Mouse (Mus musculus): ENCODE measurements around the gene Hoxb7. TPM values are rescaled to one million over a fixed set of nuclear protein-coding genes. Genes with fewer than 3 reads are reported as not detected.

Hoxb7 gene
- polyA plus RNA-seq, 1 experiment from 2014 or later, result 45.6 TPM

- Histone ChIP-seq H3K4me3 (replicated peaks; ENCODE audit: low read length) (peak overlapping the region; percentile 39), H3K9me3 (ENCODE audit: control insufficient read depth, low read length) (no peaks in the 10 kb centered on the region), H3K4me2 (replicated peaks) (peak overlapping the region; percentile 46; the same call in 1 of the 2 replicates), H3K27ac (peak overlapping the region; percentile 69), H3K27me3 (ENCODE audit: control insufficient read depth, insufficient read depth, low read length) (peaks cover 89% of the 10 kb centered on the region), H3K36me3 (replicated peaks; ENCODE audit: control insufficient read depth, insufficient read depth) (no peaks in the 10 kb centered on the region), H3K4me1 (replicated peaks; ENCODE audit: control insufficient read depth, insufficient read depth, low read length) (no peaks in the 10 kb centered on the region), H3K9ac (peak overlapping the region; percentile 63)
- WGBS, result under 1% methylated on average over 49 of the region's 49 CpGs
- DNase-seq (ENCODE audit: low spot score), result no peak
- no peak for ATAC-seq (ENCODE audit: low FRiP score)
Measured at GRCm38 (mm10) chr11:96282795-96283430, 3.5 kb upstream of the Hoxb7 start.

GRCm38 (mm10) chr11:96284041-96284749 lies 2.2 kb upstream of the Hoxb7 start:
- H3K36me3 ChIP-seq (replicated peaks; ENCODE audit: control insufficient read depth, insufficient read depth), result no peaks in the 10 kb centered on the region
- peak overlapping the region; percentile 63 for H3K9ac ChIP-seq
- peak overlapping the region; percentile 39 for H3K4me3 ChIP-seq (replicated peaks; ENCODE audit: low read length)
- DNase-seq (ENCODE audit: low spot score) (no peak), ATAC-seq (ENCODE audit: low FRiP score) (no peak)
- peak overlapping the region; percentile 69 for H3K27ac ChIP-seq
- WGBS, result under 1% methylated on average over 42 of the region's 49 CpGs
- H3K27me3 ChIP-seq (ENCODE audit: control insufficient read depth, insufficient read depth, low read length), result peaks cover 89% of the 10 kb centered on the region
- H3K4me2 ChIP-seq (replicated peaks), result peak overlapping the region; percentile 46
- no peaks in the 10 kb centered on the region for H3K9me3 ChIP-seq (ENCODE audit: control insufficient read depth, low read length)
- no peaks in the 10 kb centered on the region for H3K4me1 ChIP-seq (replicated peaks; ENCODE audit: control insufficient read depth, insufficient read depth, low read length)

GRCm38 (mm10) chr11:96284774-96285734 lies 1.4 kb upstream of the Hoxb7 start:
- Histone ChIP-seq H3K9ac (peak overlapping the region; percentile 63), H3K4me1 (replicated peaks; ENCODE audit: control insufficient read depth, insufficient read depth, low read length) (no peaks in the 10 kb centered on the region), H3K4me2 (replicated peaks) (peak overlapping the region; percentile 46), H3K36me3 (replicated peaks; ENCODE audit: control insufficient read depth, insufficient read depth) (no peaks in the 10 kb centered on the region), H3K4me3 (replicated peaks; ENCODE audit: low read length) (peak overlapping the region; percentile 39), H3K9me3 (ENCODE audit: control insufficient read depth, low read length) (no peaks in the 10 kb centered on the region), H3K27ac (peak overlapping the region; percentile 69), H3K27me3 (ENCODE audit: control insufficient read depth, insufficient read depth, low read length) (peaks cover 89% of the 10 kb centered on the region)
- 2% methylated on average over 32 of the region's 37 CpGs for WGBS
- ATAC-seq (ENCODE audit: low FRiP score) (0 out of 2 replicates have a peak, but pooled peaks have one; percentile 59), DNase-seq (ENCODE audit: low spot score) (no peak)

GRCm38 (mm10) chr11:96286739-96287385 lies 439 bp downstream of the Hoxb7 start:
- Histone ChIP-seq H3K27ac (peak overlapping the region; percentile 69), H3K4me1 (replicated peaks; ENCODE audit: control insufficient read depth, insufficient read depth, low read length) (no peaks in the 10 kb centered on the region), H3K36me3 (replicated peaks; ENCODE audit: control insufficient read depth, insufficient read depth) (no peaks in the 10 kb centered on the region), H3K4me3 (replicated peaks; ENCODE audit: low read length) (peak overlapping the region; percentile 39), H3K9ac (peak overlapping the region; percentile 63), H3K4me2 (replicated peaks) (peak overlapping the region; percentile 46), H3K9me3 (ENCODE audit: control insufficient read depth, low read length) (no peaks in the 10 kb centered on the region), H3K27me3 (ENCODE audit: control insufficient read depth, insufficient read depth, low read length) (peaks cover 90% of the 10 kb centered on the region)
- ATAC-seq (ENCODE audit: low FRiP score), result no peak
- no peak for DNase-seq (ENCODE audit: low spot score)
- 1% methylated on average over 55 of the region's 55 CpGs for WGBS

GRCm38 (mm10) chr11:96287411-96287810 lies 988 bp downstream of the Hoxb7 start:
- 0% methylated on average over 9 of the region's 9 CpGs for WGBS
- H3K36me3 ChIP-seq (replicated peaks; ENCODE audit: control insufficient read depth, insufficient read depth), result no peaks in the 10 kb centered on the region
- H3K4me1 ChIP-seq (replicated peaks; ENCODE audit: control insufficient read depth, insufficient read depth, low read length), result no peaks in the 10 kb centered on the region
- no peaks in the 10 kb centered on the region for H3K9me3 ChIP-seq (ENCODE audit: control insufficient read depth, low read length)
- H3K4me3 ChIP-seq (replicated peaks; ENCODE audit: low read length), result peak overlapping the region; percentile 39
- ATAC-seq (ENCODE audit: low FRiP score) (peak; percentile 53; the same call in 1 of the 2 replicates), DNase-seq (ENCODE audit: low spot score) (no peak)
- peak overlapping the region; percentile 46 for H3K4me2 ChIP-seq (replicated peaks)
- H3K27me3 ChIP-seq (ENCODE audit: control insufficient read depth, insufficient read depth, low read length), result peaks cover 95% of the 10 kb centered on the region
- H3K9ac ChIP-seq, result peak overlapping the region; percentile 63
- H3K27ac ChIP-seq, result peak overlapping the region; percentile 69

GRCm38 (mm10) chr11:96288455-96289221 lies 2.2 kb downstream of the Hoxb7 start:
- Histone ChIP-seq H3K36me3 (replicated peaks; ENCODE audit: control insufficient read depth, insufficient read depth) (no peaks in the 10 kb centered on the region), H3K9ac (peak overlapping the region; percentile 34), H3K4me3 (replicated peaks; ENCODE audit: low read length) (0 out of 2 replicates have a peak overlapping the region, but pooled peaks have one; percentile 39), H3K27me3 (ENCODE audit: control insufficient read depth, insufficient read depth, low read length) (peaks cover 98% of the 10 kb centered on the region), H3K4me1 (replicated peaks; ENCODE audit: control insufficient read depth, insufficient read depth, low read length) (no peaks in the 10 kb centered on the region), H3K9me3 (ENCODE audit: control insufficient read depth, low read length) (no peaks in the 10 kb centered on the region), H3K27ac (peak overlapping the region; percentile 70), H3K4me2 (replicated peaks) (peak overlapping the region; percentile 46)
- WGBS, result 12% methylated on average over 1 of the region's 1 CpGs
- ATAC-seq (ENCODE audit: low FRiP score), result no peak
- no peak for DNase-seq (ENCODE audit: low spot score)

GRCm38 (mm10) chr11:96289293-96289692 lies 2.9 kb downstream of the Hoxb7 start:
- H3K9ac ChIP-seq, result peak overlapping the region; percentile 34; the same call in 1 of the 2 replicates
- H3K9me3 ChIP-seq (ENCODE audit: control insufficient read depth, low read length), result no peaks in the 10 kb centered on the region
- no peak for DNase-seq (ENCODE audit: low spot score)
- ATAC-seq (ENCODE audit: low FRiP score), result no peak
- peak overlapping the region; percentile 46 for H3K4me2 ChIP-seq (replicated peaks)
- no peaks in the 10 kb centered on the region for H3K36me3 ChIP-seq (replicated peaks; ENCODE audit: control insufficient read depth, insufficient read depth)
- peak overlapping the region; percentile 70 for H3K27ac ChIP-seq
- peak overlapping the region; percentile 10; the same call in 1 of the 2 replicates for H3K4me3 ChIP-seq (replicated peaks; ENCODE audit: low read length)
- no peaks in the 10 kb centered on the region for H3K4me1 ChIP-seq (replicated peaks; ENCODE audit: control insufficient read depth, insufficient read depth, low read length)
- WGBS, result 6% methylated on average over 21 of the region's 21 CpGs
- peaks cover 98% of the 10 kb centered on the region for H3K27me3 ChIP-seq (ENCODE audit: control insufficient read depth, insufficient read depth, low read length)

GRCm38 (mm10) chr11:96289837-96290236 lies 3.4 kb downstream of the Hoxb7 start:
- no peaks in the 10 kb centered on the region for H3K4me1 ChIP-seq (replicated peaks; ENCODE audit: control insufficient read depth, insufficient read depth, low read length)
- peak overlapping the region; percentile 51; the same call in 1 of the 2 replicates for H3K27ac ChIP-seq
- H3K4me2 ChIP-seq (replicated peaks), result peak overlapping the region; percentile 46
- H3K36me3 ChIP-seq (replicated peaks; ENCODE audit: control insufficient read depth, insufficient read depth), result no peaks in the 10 kb centered on the region
- DNase-seq (ENCODE audit: low spot score) (no peak), ATAC-seq (ENCODE audit: low FRiP score) (no peak)
- peak overlapping the region; percentile 34; the same call in 1 of the 2 replicates for H3K9ac ChIP-seq
- H3K4me3 ChIP-seq (replicated peaks; ENCODE audit: low read length), result peak overlapping the region; percentile 10; the same call in 1 of the 2 replicates
- WGBS, result 10% methylated on average over 6 of the region's 6 CpGs
- peaks cover 98% of the 10 kb centered on the region for H3K27me3 ChIP-seq (ENCODE audit: control insufficient read depth, insufficient read depth, low read length)
- H3K9me3 ChIP-seq (ENCODE audit: control insufficient read depth, low read length), result no peaks in the 10 kb centered on the region
